Mouse (Mus musculus) neural tube, embryonic 14.5 days (tissue): ENCODE data around the gene Cfap61. TPM values are rescaled to one million over a fixed set of nuclear protein-coding genes. Genes with fewer than 3 reads are reported as not detected.

Experiments
- ATAC-seq: fragments of 200-750 bp; cut with Nextera tagmentation; 2 replicates; pipeline ENCODE4 v1.8.0; 2017; ENCODE audit warnings: low read depth, mild to moderate bottlenecking, moderate TSS enrichment, moderate library complexity
- H3K27ac ChIP-seq: fragments of 300-500 bp; sonication (generic); 2 replicates; pipeline ENCODE4 v1.5.1; 2014; ENCODE audit warnings: low read depth, mild to moderate bottlenecking, control low read depth, low read length, moderate library complexity, mixed read lengths
- H3K27me3 ChIP-seq: fragments of 300-500 bp; sonication (generic); 2 replicates; pipeline ENCODE4 v1.6.1; 2014; ENCODE audit warnings: low read length; ENCODE audit not compliant: control insufficient read depth, insufficient read depth
- H3K36me3 ChIP-seq: fragments of 300-500 bp; sonication (generic); 2 replicates; pipeline ENCODE4 v1.6.1; 2014; ENCODE audit warnings: low read length, mixed read lengths; ENCODE audit not compliant: control insufficient read depth, insufficient read depth
- H3K4me1 ChIP-seq: fragments of 300-500 bp; sonication (generic); 2 replicates; pipeline ENCODE4 v1.6.1; 2014; ENCODE audit warnings: low read length; ENCODE audit not compliant: control insufficient read depth, insufficient read depth
- H3K4me2 ChIP-seq: fragments of 300-500 bp; sonication (generic); 2 replicates; pipeline ENCODE4 v1.6.1; 2014; ENCODE audit warnings: mild to moderate bottlenecking, low read depth, low read length, control low read depth
- H3K4me3 ChIP-seq: fragments of 300-500 bp; sonication (generic); 2 replicates; pipeline ENCODE4 v1.5.1; 2014; ENCODE audit warnings: low read depth, low read length, control low read depth, mixed read lengths
- H3K9ac ChIP-seq: fragments of 300-500 bp; sonication (generic); replicated peaks from 2 replicates; pipeline ENCODE4 v1.6.1; 2014; ENCODE audit warnings: low read depth, mild to moderate bottlenecking, control low read depth, low read length, mixed read lengths
- H3K9me3 ChIP-seq: fragments of 300-500 bp; sonication (generic); 2 replicates; pipeline ENCODE4 v1.6.1; 2016; ENCODE audit warnings: low read length; ENCODE audit not compliant: control insufficient read depth
- WGBS: fragments of 180-500 bp; shearing (Covaris S2); extraction: QIAGEN DNeasy Blood & Tissue Kit; methylation state at CpG from one replicate; pipeline ENCODE4 v1.1.7; 2014; 5-methylcytosine and 5-hydroxymethylcytosine counted together
- polyA plus RNA-seq: library from polyadenylated mRNA; unstranded; fragments of >200 nt; fragmentation: Nextera tagmentation; extraction: Ambion mirVana; gene quantifications from 2 replicates; pipeline ENCODE4 v1.2.1, GENCODE M21; 2014

Cfap61 gene
- polyA plus RNA-seq, 1 experiment from 2014 or later = 4.9 TPM

DNA sequence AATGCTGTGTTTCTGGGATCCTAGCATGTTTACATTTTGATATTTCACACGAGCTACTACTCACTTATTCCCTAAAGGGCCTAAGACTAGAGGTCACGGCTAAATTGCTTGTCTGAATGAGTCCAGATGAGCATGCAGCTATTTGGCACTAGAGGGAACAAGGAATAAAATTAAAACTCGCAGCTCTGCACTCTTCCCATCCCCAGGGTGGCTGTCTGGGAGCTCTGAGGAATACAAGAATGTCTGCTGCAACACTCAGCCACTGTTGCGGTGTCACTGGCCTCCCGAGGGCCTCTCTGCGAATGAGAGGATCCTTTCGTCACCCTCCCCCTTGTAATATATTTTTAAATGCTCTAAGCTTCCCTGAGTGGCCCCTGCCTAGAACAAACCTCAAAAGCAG is 310.8 kb downstream of the Cfap61 start:
- Histone ChIP-seq H3K4me1 (no peaks in the 10 kb centered on the region), H3K27ac (no peak overlapping the region), H3K9me3 (no peaks in the 10 kb centered on the region), H3K9ac (no peak overlapping the region), H3K27me3 (no peaks in the 10 kb centered on the region), H3K4me2 (no peak overlapping the region), H3K36me3 (no peaks in the 10 kb centered on the region), H3K4me3 (no peak overlapping the region)
- ATAC-seq = no peak
- WGBS = 45% methylated on average over 7 of the region's 7 CpGs

DNA sequence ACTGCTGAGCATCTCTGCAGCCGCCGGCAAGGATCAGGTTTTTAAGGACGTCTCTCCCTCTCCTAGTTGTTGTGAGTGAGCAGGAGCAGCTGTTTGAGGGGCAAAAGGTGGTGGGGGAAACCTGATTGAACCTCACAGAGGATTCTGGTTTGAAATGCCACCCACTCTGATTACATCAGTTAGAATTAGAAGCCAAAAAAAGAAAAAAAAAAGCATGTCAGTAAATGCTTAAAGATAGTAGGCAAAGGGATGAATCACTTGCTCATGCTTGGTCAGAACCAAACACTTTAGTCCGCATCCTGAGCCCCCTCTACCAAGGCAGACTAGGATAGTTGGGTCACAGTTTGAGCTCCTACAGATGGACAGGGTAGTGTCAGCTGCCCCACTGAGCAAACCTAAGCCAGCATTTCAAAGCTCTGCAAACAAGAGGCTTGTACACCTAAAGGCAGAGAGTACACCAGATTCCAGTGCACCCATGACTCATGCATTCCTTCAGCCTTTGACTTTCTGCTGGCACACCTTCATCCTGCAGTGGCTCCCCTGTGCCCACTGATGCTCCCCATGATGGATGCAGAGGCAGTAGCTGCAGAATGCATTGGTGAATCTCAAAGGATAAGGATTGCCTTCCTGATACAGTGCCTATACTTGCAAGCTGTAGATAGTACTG is 312.0 kb downstream of the Cfap61 start:
- H3K27me3 ChIP-seq = no peaks in the 10 kb centered on the region
- H3K9me3 ChIP-seq = no peaks in the 10 kb centered on the region
- H3K4me2 ChIP-seq = no peak overlapping the region
- no peak overlapping the region for H3K27ac ChIP-seq
- no peak for ATAC-seq
- no peak overlapping the region for H3K4me3 ChIP-seq
- WGBS = 80% methylated on average over 4 of the region's 4 CpGs
- no peaks in the 10 kb centered on the region for H3K4me1 ChIP-seq
- no peaks in the 10 kb centered on the region for H3K36me3 ChIP-seq
- H3K9ac ChIP-seq = no peak overlapping the region

DNA sequence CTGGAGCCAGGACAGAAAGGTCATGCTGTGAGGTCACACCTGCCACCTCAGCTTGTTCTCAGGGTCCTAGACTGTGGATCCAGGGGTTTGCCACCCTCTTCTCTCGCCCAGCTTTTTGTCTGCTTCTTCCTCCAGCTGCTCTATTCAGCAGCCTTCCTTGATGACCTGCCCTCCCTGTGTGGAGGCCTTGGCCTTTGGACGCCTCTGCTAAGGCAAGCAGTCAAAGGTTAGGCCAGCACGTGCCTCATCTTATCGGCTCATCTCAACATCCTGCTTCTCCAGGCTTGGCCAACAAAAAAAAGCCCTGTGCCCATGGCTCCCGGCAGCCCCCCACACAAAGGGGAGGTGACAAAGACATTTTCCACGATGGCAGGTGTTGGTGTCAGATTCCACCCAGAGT is 313.0 kb downstream of the Cfap61 start:
- H3K27me3 ChIP-seq = no peaks in the 10 kb centered on the region
- H3K27ac ChIP-seq = no peak overlapping the region
- no peak overlapping the region for H3K4me3 ChIP-seq
- 57% methylated on average over 6 of the region's 6 CpGs for WGBS
- H3K9ac ChIP-seq = no peak overlapping the region
- no peaks in the 10 kb centered on the region for H3K36me3 ChIP-seq
- no peak for ATAC-seq
- no peak overlapping the region for H3K4me2 ChIP-seq
- no peaks in the 10 kb centered on the region for H3K9me3 ChIP-seq
- no peaks in the 10 kb centered on the region for H3K4me1 ChIP-seq

DNA sequence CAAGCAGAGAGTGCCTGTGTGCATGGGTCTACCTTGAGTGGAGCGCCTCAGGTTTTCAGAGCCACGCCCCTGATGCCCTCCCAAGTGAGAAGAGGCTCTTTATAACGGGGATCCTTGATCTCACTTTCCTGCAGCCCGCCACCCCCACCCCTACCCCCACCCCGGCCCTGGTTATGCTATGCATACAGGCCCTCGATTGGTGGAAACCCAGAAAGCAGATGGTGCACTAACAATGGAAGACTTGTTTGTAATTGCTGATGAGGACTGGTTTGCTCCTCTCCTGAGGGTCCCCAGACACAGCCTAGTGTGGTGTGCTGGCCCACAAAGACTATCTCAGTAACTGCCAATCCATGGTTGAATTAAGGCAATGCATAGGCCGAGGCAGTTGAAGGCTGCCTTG is 314.4 kb downstream of the Cfap61 start:
- Histone ChIP-seq H3K4me2 (no peak overlapping the region), H3K9me3 (no peaks in the 10 kb centered on the region), H3K9ac (no peak overlapping the region), H3K36me3 (no peaks in the 10 kb centered on the region), H3K27me3 (no peaks in the 10 kb centered on the region), H3K27ac (no peak overlapping the region), H3K4me1 (no peaks in the 10 kb centered on the region), H3K4me3 (no peak overlapping the region)
- ATAC-seq = peak; percentile 38; the same call in 1 of the 2 replicates
- WGBS = 56% methylated on average over 7 of the region's 7 CpGs

DNA sequence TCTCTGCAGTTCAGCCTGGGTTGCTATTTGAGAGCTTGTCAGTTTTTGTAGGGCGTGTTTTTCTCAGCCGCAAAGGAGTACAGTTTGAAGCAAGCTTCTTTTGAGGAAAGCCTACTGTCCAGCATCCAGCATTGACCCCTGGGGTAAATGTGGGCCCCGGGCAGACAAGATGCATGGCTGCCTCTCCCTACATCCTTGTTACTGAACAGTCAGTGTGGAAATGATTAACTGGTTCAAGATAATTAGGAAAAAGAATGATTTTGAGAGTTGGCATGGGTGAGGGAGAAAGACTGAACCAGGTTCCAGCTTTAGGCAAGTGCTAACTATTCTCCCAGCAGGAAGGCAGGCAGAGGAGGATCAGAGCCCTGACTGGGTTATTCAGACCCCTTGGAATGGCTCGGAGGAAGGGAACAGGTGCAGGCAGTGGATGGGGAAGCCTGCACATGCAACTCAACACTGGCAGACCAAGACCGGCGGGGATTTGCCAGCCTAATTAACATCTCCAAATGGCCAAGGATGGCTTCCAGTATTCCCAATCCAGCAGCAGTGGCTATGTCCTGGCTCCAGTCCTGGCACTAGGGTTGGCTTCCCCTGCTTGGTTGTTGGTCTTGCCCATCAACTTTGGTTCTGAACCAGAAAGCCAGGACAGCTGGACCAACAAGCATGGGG is 315.8 kb downstream of the Cfap61 start:
- H3K27ac ChIP-seq = no peak overlapping the region
- H3K27me3 ChIP-seq = no peaks in the 10 kb centered on the region
- no peak overlapping the region for H3K4me3 ChIP-seq
- no peaks in the 10 kb centered on the region for H3K4me1 ChIP-seq
- no peak overlapping the region for H3K4me2 ChIP-seq
- H3K36me3 ChIP-seq = no peaks in the 10 kb centered on the region
- H3K9me3 ChIP-seq = no peaks in the 10 kb centered on the region
- 0 out of 2 replicates have a peak, but pooled peaks have one; percentile 6 for ATAC-seq
- WGBS = 66% methylated on average over 6 of the region's 6 CpGs
- no peak overlapping the region for H3K9ac ChIP-seq

DNA sequence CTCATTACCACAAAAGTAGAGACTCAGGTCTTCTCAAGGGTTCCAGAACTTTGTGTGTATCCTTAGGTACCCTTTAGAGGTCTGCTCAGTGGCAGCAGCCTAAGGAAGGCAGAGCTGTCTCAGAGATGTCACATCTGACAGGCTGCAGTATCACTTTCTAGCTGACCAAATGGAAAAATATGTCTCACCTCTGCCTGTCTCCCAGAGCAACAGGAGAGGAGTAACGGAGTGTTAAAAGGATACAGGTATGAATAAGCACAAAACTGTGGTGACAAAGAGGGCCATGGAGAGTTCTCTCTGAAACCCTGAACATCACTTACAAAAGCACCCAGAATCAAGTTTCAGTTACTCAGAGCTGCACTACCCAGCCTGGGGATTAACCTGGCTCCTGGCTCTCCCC is 319.8 kb downstream of the Cfap61 start:
- H3K9me3 ChIP-seq = no peaks in the 10 kb centered on the region
- no peak overlapping the region for H3K4me3 ChIP-seq
- peaks cover 8% of the 10 kb centered on the region; the same call in 1 of the 2 replicates for H3K4me1 ChIP-seq
- no peak for ATAC-seq
- no peak overlapping the region for H3K27ac ChIP-seq
- WGBS = 94% methylated on average over 1 of the region's 1 CpGs
- no peaks in the 10 kb centered on the region for H3K36me3 ChIP-seq
- no peaks in the 10 kb centered on the region for H3K27me3 ChIP-seq
- H3K9ac ChIP-seq = no peak overlapping the region
- no peak overlapping the region for H3K4me2 ChIP-seq

DNA sequence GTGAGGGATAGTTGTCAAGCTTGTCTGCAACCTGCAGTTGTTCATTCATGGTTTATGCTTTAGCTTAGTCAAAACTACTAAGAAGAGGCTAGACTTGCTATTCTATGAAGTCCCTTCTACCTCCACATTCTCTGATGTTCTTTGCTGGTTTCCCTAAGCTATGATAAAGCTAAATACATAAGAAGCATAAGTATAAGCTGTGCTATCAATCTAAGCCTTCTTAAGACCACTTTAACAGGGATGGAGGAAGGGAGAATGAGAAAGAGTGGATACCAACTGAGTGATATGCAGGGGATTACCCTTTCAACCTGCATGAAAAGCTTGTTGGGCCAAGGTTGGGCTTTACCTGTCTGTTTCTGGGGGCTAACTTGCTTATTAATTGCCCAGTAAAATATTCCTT is 321.1 kb downstream of the Cfap61 start:
- Histone ChIP-seq H3K27ac (no peak overlapping the region), H3K36me3 (no peaks in the 10 kb centered on the region), H3K4me3 (no peak overlapping the region), H3K4me2 (no peak overlapping the region), H3K9me3 (no peaks in the 10 kb centered on the region), H3K27me3 (no peaks in the 10 kb centered on the region), H3K9ac (no peak overlapping the region), H3K4me1 (peaks cover 17% of the 10 kb centered on the region)
- no peak for ATAC-seq

DNA sequence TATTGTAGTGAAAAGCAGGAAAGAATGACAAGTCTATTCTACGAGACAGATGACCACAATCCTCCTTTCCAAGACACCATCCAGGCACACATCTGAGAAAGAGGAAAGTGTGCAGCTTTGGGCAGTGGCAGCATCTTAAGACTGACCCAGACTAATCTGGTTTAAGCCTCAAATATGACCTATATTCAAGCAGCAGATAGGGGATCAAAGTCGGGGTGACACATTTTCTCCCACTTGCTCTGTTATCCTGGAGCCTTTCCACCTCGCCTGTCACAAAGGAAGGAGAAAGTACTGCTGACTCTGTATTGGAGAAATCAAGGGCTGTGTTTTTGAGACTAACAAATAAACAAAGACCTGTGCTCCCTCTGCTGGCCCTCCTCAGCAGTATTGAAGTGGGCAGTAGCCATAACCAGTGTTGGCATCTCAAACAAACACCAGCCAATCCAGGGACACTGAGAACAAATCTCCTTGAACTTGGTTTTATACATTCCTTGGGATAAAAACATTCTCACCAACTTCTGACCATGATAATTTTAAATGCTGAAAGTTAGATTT is 321.8 kb downstream of the Cfap61 start:
- peaks cover 20% of the 10 kb centered on the region for H3K4me1 ChIP-seq
- H3K27ac ChIP-seq = no peak overlapping the region
- H3K9me3 ChIP-seq = no peaks in the 10 kb centered on the region
- no peak overlapping the region for H3K4me2 ChIP-seq
- H3K4me3 ChIP-seq = no peak overlapping the region
- ATAC-seq = no peak
- no peak overlapping the region for H3K9ac ChIP-seq
- H3K27me3 ChIP-seq = no peaks in the 10 kb centered on the region
- H3K36me3 ChIP-seq = no peaks in the 10 kb centered on the region
- WGBS = 67% methylated on average over 3 of the region's 3 CpGs

DNA sequence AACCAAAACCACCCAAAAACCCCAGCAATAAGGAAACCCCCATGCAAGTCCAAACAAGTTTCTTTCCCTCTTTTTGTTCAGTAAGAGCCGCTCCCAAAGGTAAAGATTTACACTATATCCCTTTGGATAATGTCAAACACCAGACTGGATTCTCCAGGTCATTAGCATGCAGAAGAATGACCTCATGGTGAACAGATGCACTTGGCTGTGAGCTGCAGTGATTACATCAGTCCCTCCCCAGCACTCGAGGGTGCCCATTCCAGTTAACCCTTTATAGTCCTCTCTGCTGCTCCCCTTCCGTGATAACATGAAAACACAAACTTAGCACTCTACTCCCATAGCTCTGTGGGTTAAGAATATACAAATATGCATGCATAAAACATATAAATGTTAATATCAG is 322.5 kb downstream of the Cfap61 start:
- no peak overlapping the region for H3K9ac ChIP-seq
- H3K9me3 ChIP-seq = no peaks in the 10 kb centered on the region
- peaks cover 24% of the 10 kb centered on the region for H3K4me1 ChIP-seq
- 29% methylated on average over 3 of the region's 3 CpGs for WGBS
- no peaks in the 10 kb centered on the region for H3K27me3 ChIP-seq
- no peaks in the 10 kb centered on the region for H3K36me3 ChIP-seq
- ATAC-seq = no peak
- no peak overlapping the region for H3K4me3 ChIP-seq
- no peak overlapping the region for H3K27ac ChIP-seq
- no peak overlapping the region for H3K4me2 ChIP-seq
